Mouse (Mus musculus) liver (tissue): ENCODE results near the gene Tbc1d10b.

Experiments used
- DNase-seq: peaks from one replicate; pipeline ENCODE4 v3.0.0-alpha.2; 2020; ENCODE audit warnings: mixed read lengths

Tbc1d10b gene

GRCm38 (mm10) chr7:127147901-127148300, 60.4 kb downstream of the Tbc1d10b start:
- no peak for DNase-seq
